Mouse (Mus musculus) c-Kit-positive CD71-positive TER-119-negative erythroid progenitor cells, embryonic 14.5 days (primary cell): ENCODE measurements at regions not wholly inside any gene's neighbourhood (a gene's known extent, or its start where the extent isn't known, plus 50 kb on each side); places are given as distances from the start of the nearest gene placed in this dataset.

Source experiments
- DNase-seq: peaks from one replicate; pipeline ENCODE4 v3.0.0-alpha.2; 2013; ENCODE audit warnings: low read depth

DNA sequence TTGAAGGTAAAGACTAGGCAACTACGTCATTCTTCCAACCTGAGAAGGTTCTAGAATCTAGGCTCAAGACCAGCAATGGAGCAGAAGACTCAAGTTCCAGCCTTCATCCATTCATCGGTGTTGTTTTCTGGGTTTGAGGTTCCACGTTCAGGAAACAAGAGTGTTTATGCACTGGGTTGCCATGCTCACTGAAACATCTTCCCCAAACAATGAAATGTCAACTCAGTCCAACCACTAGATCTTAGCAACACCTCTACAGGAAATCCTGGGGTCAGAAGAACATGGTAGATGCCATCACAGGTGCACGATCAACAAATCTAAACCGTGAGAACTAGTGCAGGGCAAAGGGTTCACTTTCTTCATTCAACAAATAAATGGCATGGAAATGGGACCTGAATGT, 304.8 kb upstream of the Klf3 start:
- no peak for DNase-seq

DNA sequence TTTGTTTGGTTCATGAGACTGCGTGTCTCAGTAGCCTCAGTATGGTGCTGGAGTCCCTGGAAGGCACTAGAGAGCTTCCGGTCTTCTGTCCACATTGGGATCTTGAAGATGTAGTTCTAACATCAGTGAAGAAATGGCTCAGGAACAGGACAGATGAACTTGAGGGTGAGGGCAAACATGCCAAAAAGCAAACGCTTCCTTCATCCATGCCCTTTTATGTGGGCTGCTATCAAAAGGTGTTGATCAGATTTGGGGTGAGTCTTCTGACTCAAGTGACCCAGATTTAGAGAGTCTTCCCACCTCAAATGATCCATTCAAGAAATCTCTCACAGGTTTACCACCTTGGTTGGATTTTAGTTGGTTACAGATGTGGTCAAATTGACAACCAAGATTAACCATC, 304.1 kb upstream of the Klf3 start:
- DNase-seq: no peak

DNA sequence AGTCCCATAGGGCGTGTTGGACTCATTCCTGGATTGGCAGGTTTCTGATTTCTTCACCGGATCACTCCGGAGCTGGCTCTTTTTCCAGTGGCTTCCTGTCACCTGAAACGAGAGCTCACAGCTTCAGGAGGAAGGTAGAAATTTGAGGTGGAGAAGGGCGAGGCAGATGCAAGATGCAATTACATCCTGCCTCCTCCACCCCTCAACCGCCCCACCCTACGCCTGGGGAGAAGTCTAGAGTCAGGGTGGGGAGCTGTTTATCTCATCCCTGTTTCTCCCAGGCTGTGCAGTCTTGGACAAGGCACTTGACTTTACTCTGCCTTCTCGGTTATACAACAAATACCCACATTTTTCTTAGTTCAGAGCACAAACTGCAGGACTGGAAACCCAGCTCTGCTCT, 302.8 kb upstream of the Klf3 start:
- DNase-seq: no peak

DNA sequence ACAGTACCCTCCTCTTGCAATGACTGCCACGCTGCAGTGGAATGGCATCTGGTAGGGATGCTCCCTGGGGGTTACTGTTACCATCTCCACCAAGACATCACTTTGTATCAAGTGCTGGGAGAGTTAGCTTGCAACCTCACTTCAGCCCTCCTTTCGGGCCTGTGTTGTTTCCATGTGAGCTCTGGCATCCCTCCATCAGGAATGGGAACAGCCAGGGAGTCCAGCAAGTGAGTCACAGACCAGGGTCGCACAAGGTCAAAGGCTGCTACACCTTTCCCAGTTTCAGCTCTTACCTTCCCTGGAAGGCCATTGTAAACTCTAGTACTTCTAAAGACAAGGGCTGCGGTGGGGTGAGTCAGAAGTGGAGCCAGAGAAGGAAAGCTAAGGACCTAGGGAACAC, 302.3 kb upstream of the Klf3 start:
- no peak for DNase-seq

GRCm38 (mm10) chr5:64501746-64502145, 301.4 kb upstream of the Klf3 start:
- no peak for DNase-seq

GRCm38 (mm10) chr5:64503514-64503913, 299.7 kb upstream of the Klf3 start:
- no peak for DNase-seq

DNA sequence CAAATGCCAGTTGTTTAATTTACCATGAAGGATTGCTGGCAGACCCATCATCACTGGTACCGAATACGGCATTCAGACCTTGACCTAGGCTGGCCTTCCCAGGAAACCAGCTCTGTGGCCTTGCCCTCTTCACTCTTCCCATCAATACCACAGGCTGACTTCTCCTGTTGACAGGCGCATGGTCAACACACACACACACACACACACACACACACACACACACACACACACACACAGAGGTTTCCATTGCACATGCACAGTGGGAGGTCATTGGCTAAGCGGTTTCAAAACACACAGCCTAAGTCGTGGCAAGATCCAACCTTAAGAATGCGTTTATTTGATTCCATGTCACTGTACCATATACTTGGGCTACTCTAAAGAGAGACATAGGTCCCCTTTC, 298.7 kb upstream of the Klf3 start:
- DNase-seq: no peak

GRCm38 (mm10) chr5:64505227-64505834, 297.9 kb upstream of the Klf3 start:
- peak; percentile 73 for DNase-seq

DNA sequence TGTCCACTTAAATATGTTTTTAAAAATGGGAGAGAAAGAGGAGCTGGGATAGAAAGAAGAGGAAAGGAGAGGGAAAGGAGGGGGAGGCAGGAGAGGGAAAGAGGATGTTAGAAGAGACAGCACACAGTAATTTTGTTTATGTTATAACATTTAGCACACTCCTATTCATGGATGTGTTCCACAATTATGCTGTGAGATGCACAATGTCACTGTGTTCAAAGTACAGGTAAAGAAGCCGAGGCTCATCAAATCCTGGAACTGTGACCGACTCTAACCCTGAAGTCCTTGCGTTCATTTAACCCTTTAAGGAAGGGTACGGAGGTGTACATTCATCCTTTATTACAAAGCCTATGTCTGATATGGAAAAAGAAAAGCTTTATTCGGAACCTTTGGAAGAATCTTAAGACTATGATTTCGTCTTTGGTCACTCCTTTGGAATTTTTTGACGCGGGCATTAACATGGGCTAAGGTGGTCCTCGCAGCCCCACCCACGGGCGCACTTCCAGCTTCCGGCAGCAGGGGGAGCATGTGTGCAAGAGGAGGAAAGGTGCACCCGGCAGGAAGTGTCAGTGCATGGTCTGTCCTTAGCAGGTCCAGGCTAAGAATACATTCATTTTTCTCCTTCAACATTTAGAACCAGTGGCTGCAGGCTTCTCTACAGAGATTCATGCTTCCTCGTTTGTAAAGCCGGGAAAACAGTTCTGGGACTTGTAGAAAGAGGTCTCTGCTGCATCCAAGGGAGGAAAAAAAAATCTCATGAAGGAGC, 297.2 kb upstream of the Klf3 start:
- DNase-seq: peak; percentile 64

- no peak for DNase-seq
Observed at GRCm38 (mm10) chr5:64508565-64508964, 294.6 kb upstream of the Klf3 start.

- DNase-seq: no peak
Observed at GRCm38 (mm10) chr5:64513155-64513945, 289.8 kb upstream of the Klf3 start.

DNA sequence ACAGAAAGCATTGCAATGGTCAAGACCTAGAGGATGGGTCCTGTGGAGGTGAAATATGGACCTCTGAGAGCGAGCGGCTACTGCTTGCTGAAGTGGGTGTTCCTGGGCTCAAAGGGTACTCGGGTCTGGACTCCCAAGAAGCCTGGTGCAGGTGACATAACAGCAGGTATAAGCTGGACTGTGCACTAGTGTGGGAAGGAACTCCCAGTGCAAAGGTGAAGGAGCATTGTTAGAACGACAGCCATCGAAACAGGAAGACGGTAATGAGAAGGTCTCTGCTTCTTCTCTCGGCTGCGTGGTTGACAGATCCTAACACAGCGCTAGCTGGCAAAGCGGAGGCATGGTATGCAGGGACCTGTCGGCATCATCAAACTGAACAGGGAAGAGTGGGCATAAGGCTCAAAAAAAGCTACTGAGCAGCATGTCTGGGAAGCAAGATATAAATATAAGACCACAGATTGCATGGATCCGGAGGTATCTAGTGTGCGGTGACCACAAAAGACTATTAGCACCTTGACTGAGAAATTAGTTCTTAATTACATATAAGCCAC, 287.0 kb upstream of the Klf3 start:
- no peak for DNase-seq

- no peak for DNase-seq
Observed at GRCm38 (mm10) chr5:64517241-64517640, 285.9 kb upstream of the Klf3 start.

- no peak for DNase-seq
Observed at GRCm38 (mm10) chr5:64517835-64518234, 285.4 kb upstream of the Klf3 start.

GRCm38 (mm10) chr5:64519036-64519435, 284.2 kb upstream of the Klf3 start:
- no peak for DNase-seq

DNA sequence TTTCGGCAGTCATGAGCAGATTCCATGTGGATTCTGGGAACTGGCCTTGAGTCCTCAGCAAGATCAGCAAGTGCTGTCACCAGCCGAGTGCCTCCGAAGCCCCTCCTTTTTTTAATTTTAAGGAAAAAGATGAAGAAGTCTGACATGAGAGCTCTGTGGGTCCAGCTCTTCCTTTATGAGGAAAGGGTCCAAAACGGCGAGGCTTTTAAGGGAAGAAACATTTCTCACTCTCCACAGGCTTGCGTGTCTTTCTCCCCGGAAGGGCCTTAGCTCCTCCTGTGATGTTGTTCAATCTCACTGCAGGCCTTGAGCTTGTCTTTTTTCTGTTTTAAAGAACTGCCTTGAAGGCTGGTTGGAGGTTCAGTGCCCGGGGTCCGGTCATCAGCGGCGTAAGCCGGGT, 283.5 kb upstream of the Klf3 start:
- DNase-seq: no peak

DNA sequence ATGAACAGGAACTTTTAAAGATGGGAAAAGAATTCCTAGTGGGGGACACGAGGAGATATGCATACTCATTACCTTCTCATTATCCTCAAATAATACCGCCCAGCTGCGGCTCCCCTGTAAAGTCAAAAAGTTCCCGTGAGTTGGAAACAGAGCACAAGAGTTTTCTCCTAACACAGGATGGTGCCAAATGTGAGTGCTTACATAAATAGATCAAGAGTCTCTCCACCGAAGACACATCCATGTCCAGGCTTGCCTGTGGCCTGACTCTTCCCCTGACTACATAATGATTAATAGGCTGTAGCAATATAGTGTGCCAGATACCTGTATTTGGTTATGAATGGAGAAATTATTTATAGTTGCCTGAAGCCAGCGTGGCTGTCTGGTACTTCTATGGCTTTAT, 281.8 kb upstream of the Klf3 start:
- DNase-seq: no peak

DNA sequence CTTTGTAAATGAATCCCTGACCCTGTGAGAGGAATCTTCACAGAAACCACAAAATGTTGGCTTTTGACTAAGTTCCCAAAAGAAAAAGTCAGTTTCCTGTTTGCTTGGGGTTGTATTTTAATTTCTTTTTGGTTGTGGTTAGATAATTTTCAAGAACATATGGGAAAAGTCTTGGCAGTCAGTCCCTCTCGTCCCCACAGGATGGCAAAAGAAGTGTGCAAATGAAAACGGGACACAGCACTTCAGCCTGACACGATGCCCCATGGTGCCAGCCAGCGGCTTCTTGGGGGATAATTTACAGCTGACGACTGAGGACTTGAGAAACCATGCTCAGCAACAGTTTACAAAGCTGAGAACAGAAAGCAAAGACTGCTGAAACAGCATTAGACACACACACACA, 281.2 kb upstream of the Klf3 start:
- no peak for DNase-seq

GRCm38 (mm10) chr5:64526521-64526920, 276.7 kb upstream of the Klf3 start:
- no peak for DNase-seq

- DNase-seq: no peak
Observed at GRCm38 (mm10) chr5:64527962-64528361, 275.2 kb upstream of the Klf3 start.

DNA sequence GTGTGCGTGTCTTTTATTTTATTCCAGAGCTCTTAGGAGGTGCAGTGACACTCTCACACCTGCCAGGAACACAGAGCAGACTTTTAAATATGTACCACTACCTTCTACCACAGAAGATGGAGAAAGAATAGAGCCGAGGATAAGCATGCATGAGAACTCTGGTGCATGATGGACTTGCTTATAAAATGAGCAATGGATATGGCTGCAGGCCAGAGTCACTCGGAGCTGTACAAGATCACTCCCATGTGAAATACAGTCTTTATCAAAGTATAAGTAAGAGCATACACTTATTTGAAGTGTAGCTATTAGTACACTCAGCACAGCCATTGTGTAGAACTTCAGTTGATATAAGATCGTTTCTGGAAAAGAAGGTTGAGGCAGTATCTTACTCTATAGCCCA, 268.8 kb upstream of the Klf3 start:
- no peak for DNase-seq

- no peak for DNase-seq
Observed at GRCm38 (mm10) chr5:64534947-64535346, 268.2 kb upstream of the Klf3 start.

GRCm38 (mm10) chr5:64535546-64535945, 267.6 kb upstream of the Klf3 start:
- no peak for DNase-seq
